Mouse (Mus musculus) brain, embryonic 14.5 days (tissue): ENCODE measurements around the gene Vcan.

Experiments
- CTCF ChIP-seq: fragments of 200-500 bp; IDR thresholded peaks from 2 replicates; pipeline ENCODE4 v1.5.1; 2012; ENCODE audit warnings: inconsistent platforms, mild to moderate bottlenecking, moderate library complexity, borderline replicate concordance; ENCODE audit not compliant: insufficient read depth, insufficient read length; ENCODE audit errors: extremely low read depth
- POLR2A ChIP-seq: fragments of 200-500 bp; IDR thresholded peaks from 2 replicates; pipeline ENCODE4 v1.6.1; 2012; ENCODE audit warnings: mild to moderate bottlenecking, inconsistent platforms, borderline replicate concordance; ENCODE audit not compliant: poor library complexity, insufficient read depth, insufficient read length, severe bottlenecking; ENCODE audit errors: extremely low read depth

GRCm38 (mm10) chr13:89726492-89726891 is 15.8 kb downstream of the Vcan start:
- TF ChIP-seq POLR2A (no peak), CTCF (no peak)
